Mouse (Mus musculus): ENCODE data around the gene Myo1f.

DNA sequence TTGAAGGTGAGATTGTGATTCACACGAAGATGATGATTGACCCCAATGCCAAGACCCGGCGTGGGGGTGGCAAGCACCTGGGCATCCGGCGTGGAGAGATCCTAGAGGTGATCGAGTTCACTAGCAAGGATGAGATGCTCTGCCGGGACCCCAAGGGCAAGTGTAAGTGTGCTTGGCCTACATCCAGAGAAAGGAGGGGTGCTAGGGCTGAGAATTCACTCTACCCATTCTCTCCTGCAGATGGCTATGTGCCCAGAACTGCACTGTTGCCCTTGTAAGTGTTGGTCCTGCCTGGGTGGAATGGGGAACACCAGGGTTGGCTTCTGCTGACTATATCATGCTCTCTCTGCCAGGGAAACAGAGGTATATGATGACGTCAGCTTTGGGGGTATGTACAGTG, 89.6 kb downstream of the Myo1f start:
- TF ChIP-seq CTCF (conservative IDR thresholded peaks at IDR 0.05 in 1 of 2, IDR thresholded peaks at IDR 0.05 in 1 of 2; ENCODE audit: low read depth in 2 of 2, low read length in 2 of 2) (no peak), ZMIZ1 (IDR thresholded peaks at IDR 0.05; ENCODE audit: low read depth, low read length) (no peak), MYC (IDR thresholded peaks at IDR 0.05; ENCODE audit: low read depth, low read length) (no peak), USF1 (IDR thresholded peaks at IDR 0.05; ENCODE audit: low read depth, low read length) (no peak), MAX (IDR thresholded peaks at IDR 0.05; ENCODE audit: low read length) (no peak), POLR2AphosphoS2 (IDR thresholded peaks at IDR 0.05; ENCODE audit: low read depth, low read length) (no peak), POLR2A (IDR thresholded peaks at IDR 0.05; ENCODE audit: low read depth, low read length) (no peak), ZNF384 (IDR thresholded peaks at IDR 0.05; ENCODE audit: low read depth, low read length) (no peak), TCF12 (IDR thresholded peaks at IDR 0.05; ENCODE audit: low read depth, low read length) (no peak), HCFC1 (IDR thresholded peaks at IDR 0.05; ENCODE audit: low read depth, low read length) (no peak)

Measured in CH12.LX (cell line).